Mouse (Mus musculus) Patski (cell line): ENCODE data around the gene Apon. TPM values are rescaled to one million over a fixed set of nuclear protein-coding genes. Genes with fewer than 3 reads are reported as not detected.
"Not testable (repeated sequence)": the region's sequence is repeated elsewhere in the genome, so short reads cannot be mapped to it uniquely, and the experiment has no call there.

Source experiments
- ATAC-seq: fragments of 100-300 bp; one replicate; pipeline ENCODE4 v1.8.0; 2021
- CTCF ChIA-PET: fragments of 350-600 bp; sonication (Branson Sonifier 250); formaldehyde crosslinking; loops from one replicate; lab custom pipeline; 2022; ENCODE audit warnings: inconsistent platforms; lab: Charles Lee
- POLR2A ChIA-PET: fragments of 350-600 bp; sonication (Branson Sonifier 250); formaldehyde crosslinking; loops from one replicate; lab custom pipeline; 2022; ENCODE audit warnings: antibody characterized with exemption, inconsistent platforms; lab: Charles Lee
- DNase-seq: peaks from one replicate; pipeline ENCODE4 v3.0.0-alpha.2; 2011; ENCODE audit warnings: low read depth, low spot score
- H3K27me3 ChIP-seq: fragments of 371-371 bp; one replicate; pipeline ENCODE4 v1.5.1; 2021
- CTCF ChIP-seq: fragments of 100-300 bp; IDR thresholded peaks from one replicate; pipeline ENCODE4 v1.5.1; 2021
- in situ Hi-C: fragments of 300-500 bp; cut with MboI; formaldehyde crosslinking; loops from 3 replicates; pipeline ENCODE4 v1.11.1; 2018; ENCODE audit warnings: low pct_unique_long_range_greater_than_20kb, mixed read lengths
- polyA plus RNA-seq: library from polyadenylated mRNA; unstranded; gene quantifications from one replicate; pipeline ENCODE4 v1.2.3, GENCODE M21; 2021

The Apon gene
- polyA plus RNA-seq, 1 experiment from 2014 or later, result 1.4 TPM

- POLR2A ChIA-PET, result interaction anchor here (0.7 to 2.3 kb wide), 3 partner anchors 13 to 42 kb away, joined by 3 to 10 read pairs (median 8); no protein-coding TSS in a partner anchor
- TF ChIP-seq CTCF, result no peak
These were observed 16.5 kb downstream of the Apon start, which contains the start of gene Stat2 for GRCm38 (mm10) chr10:128270287-128270841. Stat2 (plus strand) TSS chr10:128270559.

DNA sequence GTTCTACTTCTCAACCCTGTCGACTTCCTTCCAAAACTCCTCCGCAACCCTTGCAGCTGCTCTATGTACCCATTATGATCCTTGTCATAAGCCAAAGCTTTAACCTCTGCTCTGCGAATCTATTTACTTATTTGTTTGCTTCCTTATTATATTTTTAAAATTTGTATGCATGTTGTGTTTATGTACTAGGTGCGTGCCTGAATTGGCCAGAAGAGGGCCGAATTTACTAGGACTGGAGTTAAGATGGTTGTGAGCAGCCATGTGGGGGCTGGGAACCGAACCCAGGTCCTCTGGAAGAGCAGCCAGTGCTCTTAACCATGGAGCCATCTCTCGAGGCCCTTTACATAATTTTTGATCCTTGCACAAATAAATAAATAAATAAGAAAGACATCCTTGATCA, 17.0 kb downstream of the Apon start:
- ChIA-PET CTCF (interaction anchor here (1.0 to 2.1 kb wide), 7 partner anchors 10 to 41 kb away, joined by 3 to 8 read pairs (median 6); no protein-coding TSS in a partner anchor), POLR2A (interaction anchor here (2.3 kb wide), 2 partner anchors 13 to 15 kb away, joined by 8 to 10 read pairs; no protein-coding TSS in a partner anchor)
- H3K27me3 ChIP-seq, result no peaks in the 10 kb centered on the region
- ATAC-seq (no peak), DNase-seq (no peak)
- in situ Hi-C loops, result no loop called here
- TF ChIP-seq CTCF, result no peak

More at GRCm38 (mm10) chr10:128270287-128270841, 16.5 kb downstream of the Apon start, which contains the start of gene Stat2:
- ATAC-seq (peak; percentile 97), DNase-seq (peak; percentile 79)
- CTCF ChIA-PET, result interaction anchor here (1.0 to 2.1 kb wide), 6 partner anchors 10 to 36 kb away, joined by 3 to 8 read pairs (median 6); no protein-coding TSS in a partner anchor
- H3K27me3 ChIP-seq, result no peaks in the 10 kb centered on the region
- in situ Hi-C loops, result no loop called here

- ChIA-PET POLR2A (interaction anchor here (2.3 kb wide), 1 partner anchor 12 kb away, joined by 10 read pairs; no protein-coding TSS in a partner anchor), CTCF (interaction anchor here (1.3 to 1.5 kb wide), 3 partner anchors 9 to 57 kb away, joined by 5 to 7 read pairs (median 6); no protein-coding TSS in a partner anchor)
- DNase-seq (no peak), ATAC-seq (no peak)
- in situ Hi-C loops, result no loop called here
- peak; percentile 32 for TF ChIP-seq CTCF
- H3K27me3 ChIP-seq, result no peaks in the 10 kb centered on the region
These were observed 18.0 kb downstream of the Apon start for GRCm38 (mm10) chr10:128271883-128272282.

DNA sequence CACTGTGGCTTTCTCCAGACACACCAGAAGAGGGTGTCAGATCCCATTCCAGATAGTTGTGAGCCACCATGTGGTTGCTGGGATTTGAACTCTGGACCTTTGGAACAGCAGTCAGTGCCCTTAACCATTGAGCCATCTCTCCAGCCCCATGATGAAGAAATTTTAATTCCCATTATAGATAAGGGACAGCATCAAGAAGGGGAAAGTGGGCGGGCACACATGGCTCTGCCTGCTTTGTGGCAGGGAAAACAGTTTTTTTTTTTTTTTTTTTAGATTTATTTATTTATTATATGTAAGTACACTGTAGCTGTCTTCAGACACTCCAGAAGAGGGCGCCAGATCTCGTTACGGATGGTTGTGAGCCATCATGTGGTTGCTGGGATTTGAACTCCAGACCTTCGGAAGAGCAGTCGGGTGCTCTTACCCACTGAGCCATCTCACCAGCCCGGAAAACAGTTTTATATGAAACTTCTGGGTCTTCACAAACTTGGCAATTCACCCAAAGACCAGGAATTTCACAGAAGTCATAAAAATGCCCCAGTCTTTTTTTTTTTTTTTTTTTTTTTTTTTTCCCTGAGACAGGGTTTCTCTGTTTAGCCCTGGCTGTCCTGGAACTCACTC, 19.0 kb downstream of the Apon start:
- DNase-seq, ATAC-seq, H3K27me3 ChIP-seq, in situ Hi-C loops: not testable (repeated sequence)
- CTCF ChIA-PET, result interaction anchor here (1.1 to 1.5 kb wide), 4 partner anchors 11 to 58 kb away, joined by 3 to 6 read pairs (median 4); no protein-coding TSS in a partner anchor
- peak; percentile 33 for TF ChIP-seq CTCF
- POLR2A ChIA-PET, result interaction anchor here (0.6 kb wide), 2 partner anchors 130 to 280 kb away, joined by 4 read pairs; no protein-coding TSS in a partner anchor

GRCm38 (mm10) chr10:128275374-128275773, 21.5 kb downstream of the Apon start:
- in situ Hi-C loops, POLR2A ChIA-PET, H3K27me3 ChIP-seq, DNase-seq, ATAC-seq, CTCF ChIA-PET: not testable (repeated sequence)

GRCm38 (mm10) chr10:128278158-128278557, 24.3 kb downstream of the Apon start:
- TF ChIP-seq CTCF, result no peak
- no peak for ATAC-seq
- no peaks in the 10 kb centered on the region for H3K27me3 ChIP-seq
- ChIA-PET CTCF (interaction anchor here (1.8 kb wide), 1 partner anchor 66 kb away, joined by 6 read pairs; the partner anchor contains the start of gene Spryd4), POLR2A (no interaction called here)
- in situ Hi-C loops, result no loop called here
- DNase-seq, result no peak

DNA sequence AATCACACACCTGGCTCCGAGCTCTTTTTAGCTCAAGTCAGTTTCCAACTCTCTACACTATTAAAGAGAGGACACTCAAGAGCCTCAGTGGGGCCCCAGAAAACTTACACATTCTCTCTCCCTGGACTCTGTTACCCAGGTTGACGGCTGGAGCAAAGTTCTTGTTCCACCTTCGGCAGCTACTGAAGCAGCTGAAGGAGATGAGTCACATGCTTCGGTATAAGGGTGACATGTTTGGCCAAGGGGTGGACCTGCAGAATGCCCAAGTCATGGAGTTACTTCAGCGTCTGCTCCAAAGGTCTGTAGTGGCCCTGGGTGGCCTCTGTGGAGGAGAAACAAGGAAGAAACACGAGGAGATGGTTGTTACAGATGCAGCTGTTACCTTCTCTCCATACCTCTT, 27.0 kb downstream of the Apon start:
- in situ Hi-C loops, result loop anchor here (5.0 kb wide), 1 partner anchor 69 kb away; the partner anchor contains the start of gene Spryd4
- no peaks in the 10 kb centered on the region for H3K27me3 ChIP-seq
- ATAC-seq, result no peak
- CTCF ChIA-PET, result interaction anchor here (1.0 to 2.3 kb wide), 3 partner anchors 9 to 49 kb away, joined by 3 to 5 read pairs (median 3); no protein-coding TSS in a partner anchor
- no peak for DNase-seq
- TF ChIP-seq CTCF, result no peak
- POLR2A ChIA-PET, result interaction anchor here (1.2 kb wide), 1 partner anchor 9 kb away, joined by 4 read pairs; no protein-coding TSS in a partner anchor

DNA sequence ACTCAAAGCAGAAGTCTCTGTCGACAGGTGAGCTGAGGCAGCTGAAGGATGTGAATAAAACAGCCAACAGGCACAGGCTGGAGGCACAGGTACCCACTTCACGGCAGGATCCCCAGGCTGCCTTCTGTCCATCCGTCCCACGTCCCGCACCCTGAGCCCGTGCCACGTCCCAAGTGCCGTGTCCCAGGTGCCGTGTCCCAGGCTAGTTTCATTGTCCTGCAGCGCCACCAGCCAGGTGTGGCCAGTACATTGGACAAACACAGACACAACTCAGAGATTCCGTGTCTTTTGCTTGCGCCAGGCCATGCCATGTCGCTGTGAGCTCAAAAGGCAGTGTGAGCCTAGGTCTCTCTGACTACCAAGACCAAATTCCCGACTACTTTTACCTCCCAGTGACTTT, 27.8 kb downstream of the Apon start:
- ChIA-PET CTCF (interaction anchor here (2.3 kb wide), 1 partner anchor 10 kb away, joined by 5 read pairs; no protein-coding TSS in a partner anchor), POLR2A (no interaction called here)
- no peaks in the 10 kb centered on the region for H3K27me3 ChIP-seq
- ATAC-seq (no peak), DNase-seq (no peak)
- in situ Hi-C loops, result loop anchor here (5.0 kb wide), 1 partner anchor 69 kb away; the partner anchor contains the start of gene Spryd4
- TF ChIP-seq CTCF, result no peak

- TF ChIP-seq CTCF, result no peak
- no peak for DNase-seq
- in situ Hi-C loops, result loop anchor here (5.0 kb wide), 1 partner anchor 71 kb away; the partner anchor contains the start of gene Spryd4
- ATAC-seq, result no peak
- ChIA-PET POLR2A (interaction anchor here (3.3 kb wide), 1 partner anchor 12 kb away, joined by 10 read pairs; the partner anchor contains the start of gene Stat2), CTCF (interaction anchor here (1.0 to 1.6 kb wide), 8 partner anchors 11 to 50 kb away, joined by 3 to 6 read pairs (median 4); partner anchors contain the start of genes Il23a and Stat2)
- H3K27me3 ChIP-seq, result no peaks in the 10 kb centered on the region
These were observed 29.1 kb downstream of the Apon start for GRCm38 (mm10) chr10:128282886-128283450.
